Mouse (Mus musculus) cerebellum, adult 2 months (tissue): Measurements from ENCODE around the gene Rbsn. TPM values are rescaled to one million over a fixed set of nuclear protein-coding genes. Genes with fewer than 3 reads are reported as not detected.
A peak's percentile ranks its signal among the peaks of the same experiment; 100 is the strongest.

Experiments
- DNase-seq, 2 experiments: peaks; one replicate each; pipeline ENCODE4 v3.0.0; 2021
- H3K27ac ChIP-seq: fragments of 200-500 bp; 2 replicates; pipeline ENCODE4 v1.5.1; 2012; ENCODE audit warnings: low read length, control low read depth, inconsistent platforms; ENCODE audit not compliant: insufficient read depth
- H3K27me3 ChIP-seq: fragments of 200-500 bp; 2 replicates; pipeline ENCODE4 v1.6.1; 2012; ENCODE audit warnings: inconsistent platforms, mild to moderate bottlenecking, low read length, moderate library complexity; ENCODE audit not compliant: control insufficient read depth, insufficient read depth
- H3K4me1 ChIP-seq: fragments of 200-500 bp; 2 replicates; pipeline ENCODE4 v1.6.1; 2011; ENCODE audit warnings: low read length; ENCODE audit not compliant: control insufficient read depth, insufficient read depth
- H3K4me3 ChIP-seq: fragments of 200-500 bp; replicated peaks from 2 replicates; pipeline ENCODE3; 2011; ENCODE audit warnings: mild to moderate bottlenecking, low read depth, low read length, control low read depth; ENCODE audit not compliant: insufficient read depth
- CTCF ChIP-seq: fragments of 200-500 bp; IDR thresholded peaks from 2 replicates; pipeline ENCODE4 v1.5.1; 2011; ENCODE audit warnings: low read depth, mild to moderate bottlenecking, control low read depth, low read length, moderate library complexity, borderline replicate concordance; ENCODE audit not compliant: insufficient read depth
- POLR2A ChIP-seq: fragments of 200-500 bp; IDR thresholded peaks from 2 replicates; pipeline ENCODE4 v1.6.1; 2011; ENCODE audit warnings: low read length, control low read depth, borderline replicate concordance; ENCODE audit not compliant: insufficient read depth
- WGBS: fragments of 180-500 bp; shearing (Covaris S2); methylation state at CpG from one replicate; pipeline ENCODE4 v1.1.7; 2018; 5-methylcytosine and 5-hydroxymethylcytosine counted together
- polyA plus RNA-seq: library from polyadenylated mRNA; depleted of rRNA; stranded (reverse); fragments of >200 nt; gene quantifications from 2 replicates; pipeline ENCODE4 v1.2.3, GENCODE M21; 2012; rRNA removed

Rbsn gene
- polyA plus RNA-seq: 27.4 and 27.6 TPM in 2 replicates

- WGBS: 8% methylated on average over 35 of the region's 35 CpGs
- TF ChIP-seq POLR2A (peak; percentile 77), CTCF (no peak)
- Histone ChIP-seq H3K4me3 (peak within 1 kb of the TSS; percentile 66), H3K27me3 (no peaks in the 10 kb centered on the region), H3K27ac (peak within 1 kb of the TSS; percentile 41), H3K4me1 (no peaks in the 10 kb centered on the region)
- DNase-seq: peak; percentile 90 to 93
Observed at GRCm38 (mm10) chr6:92214773-92215449, at the start of gene Rbsn. TSS of gene Rbsn (minus strand) at chr6:92214925.

- WGBS: 57% methylated on average over 4 of the region's 4 CpGs
- H3K27me3 ChIP-seq: no peaks in the 10 kb centered on the region; the same call in 1 of the 2 replicates
- no peak for DNase-seq
- TF ChIP-seq CTCF: no peak
- no peak for TF ChIP-seq POLR2A
- H3K27ac ChIP-seq: no peak overlapping the region
- no peak overlapping the region for H3K4me3 ChIP-seq
- H3K4me1 ChIP-seq: no peaks in the 10 kb centered on the region
Observed at GRCm38 (mm10) chr6:92261162-92261843, 46.6 kb upstream of the Rbsn start.

GRCm38 (mm10) chr6:92255346-92255745 lies 40.6 kb upstream of the Rbsn start:
- Histone ChIP-seq H3K4me1 (no peaks in the 10 kb centered on the region), H3K27ac (no peak overlapping the region), H3K4me3 (no peak overlapping the region), H3K27me3 (no peaks in the 10 kb centered on the region; the same call in 1 of the 2 replicates)
- DNase-seq: no peak
- TF ChIP-seq CTCF (no peak), POLR2A (no peak)

- no peaks in the 10 kb centered on the region; the same call in 1 of the 2 replicates for H3K27me3 ChIP-seq
- 79% methylated on average over 3 of the region's 3 CpGs for WGBS
- DNase-seq: no peak
- H3K4me3 ChIP-seq: no peak overlapping the region
- H3K4me1 ChIP-seq: no peaks in the 10 kb centered on the region
- no peak overlapping the region for H3K27ac ChIP-seq
- TF ChIP-seq POLR2A (no peak), CTCF (no peak)
Observed at GRCm38 (mm10) chr6:92253253-92253870, 38.6 kb upstream of the Rbsn start.

GRCm38 (mm10) chr6:92247215-92247919 lies 32.6 kb upstream of the Rbsn start:
- Histone ChIP-seq H3K27ac (no peak overlapping the region), H3K27me3 (no peaks in the 10 kb centered on the region; the same call in 1 of the 2 replicates), H3K4me3 (no peak overlapping the region), H3K4me1 (no peaks in the 10 kb centered on the region)
- 13% methylated on average over 7 of the region's 7 CpGs for WGBS
- DNase-seq: no peak
- TF ChIP-seq POLR2A: no peak
- no peak for TF ChIP-seq CTCF

GRCm38 (mm10) chr6:92246335-92246734 lies 31.6 kb upstream of the Rbsn start:
- H3K4me3 ChIP-seq: no peak overlapping the region
- no peaks in the 10 kb centered on the region for H3K4me1 ChIP-seq
- no peak for DNase-seq
- TF ChIP-seq POLR2A (no peak), CTCF (no peak)
- H3K27me3 ChIP-seq: no peaks in the 10 kb centered on the region; the same call in 1 of the 2 replicates
- no peak overlapping the region for H3K27ac ChIP-seq
- WGBS: 4% methylated on average over 3 of the region's 3 CpGs

GRCm38 (mm10) chr6:92244591-92244990 lies 29.9 kb upstream of the Rbsn start, which contains the start of gene Trh:
TSS of gene Trh (minus strand) at chr6:92244650.
- no peak within 1 kb of the TSS for H3K4me3 ChIP-seq
- H3K4me1 ChIP-seq: no peaks in the 10 kb centered on the region
- under 1% methylated on average over 31 of the region's 31 CpGs for WGBS
- no peaks in the 10 kb centered on the region; the same call in 1 of the 2 replicates for H3K27me3 ChIP-seq
- no peak for DNase-seq
- no peak for TF ChIP-seq POLR2A
- no peak for TF ChIP-seq CTCF
- H3K27ac ChIP-seq: no peak within 1 kb of the TSS
